Mouse (Mus musculus): ENCODE measurements around the gene Gm815. TPM values are rescaled to one million over a fixed set of nuclear protein-coding genes. Genes with fewer than 3 reads are reported as not detected.
A peak's percentile ranks its signal among the peaks of the same experiment; 100 is the strongest.

Gene Gm815
- polyA plus RNA-seq, 1 experiment from 2014 or later: not detected

GRCm38 (mm10) chr19:26872886-26873285 lies 12.8 kb upstream of the Gm815 start:
- no peak overlapping the region for H3K9ac ChIP-seq (replicated peaks; ENCODE audit: low read length)
- no peak overlapping the region for H3K27ac ChIP-seq (ENCODE audit: low read length)
- H3K4me2 ChIP-seq (replicated peaks; ENCODE audit: low read depth, low read length): no peak overlapping the region
- H3K27me3 ChIP-seq (ENCODE audit: insufficient read depth, low read length): no peaks in the 10 kb centered on the region
- ATAC-seq (ENCODE audit: low FRiP score, low TSS enrichment): no peak
- H3K9me3 ChIP-seq (ENCODE audit: low read length): no peaks in the 10 kb centered on the region
- H3K4me3 ChIP-seq (ENCODE audit: low read length): no peak overlapping the region
- H3K4me1 ChIP-seq (ENCODE audit: insufficient read depth, low read length): peaks cover 35% of the 10 kb centered on the region
- WGBS: 40% methylated on average over 6 of the region's 6 CpGs
- no peaks in the 10 kb centered on the region for H3K36me3 ChIP-seq (ENCODE audit: insufficient read depth, low read length)

DNA sequence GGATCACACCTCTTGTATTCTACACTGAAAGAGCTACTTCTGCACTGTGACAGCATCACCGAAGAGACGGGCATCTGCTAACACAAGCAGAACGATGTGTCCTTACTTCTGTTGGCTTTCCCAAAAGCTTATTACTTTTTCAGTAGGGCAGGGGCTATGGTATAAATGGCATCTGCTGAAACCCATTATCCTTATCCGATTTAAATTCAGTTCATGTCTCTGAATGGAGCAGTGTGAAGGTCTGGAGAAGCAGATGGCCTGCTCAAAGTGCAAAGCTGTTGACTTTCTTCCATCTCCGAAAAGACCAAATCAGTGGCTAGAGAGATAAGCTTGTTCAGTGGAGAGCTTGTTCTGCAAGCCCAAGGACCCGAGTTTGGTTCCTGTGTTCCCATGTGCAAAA lies 10.1 kb upstream of the Gm815 start:
- Histone ChIP-seq H3K9ac (replicated peaks; ENCODE audit: low read length) (no peak overlapping the region), H3K4me1 (ENCODE audit: insufficient read depth, low read length) (peaks cover 30% of the 10 kb centered on the region), H3K36me3 (ENCODE audit: insufficient read depth, low read length) (no peaks in the 10 kb centered on the region), H3K27me3 (ENCODE audit: insufficient read depth, low read length) (no peaks in the 10 kb centered on the region), H3K9me3 (ENCODE audit: low read length) (no peaks in the 10 kb centered on the region), H3K4me2 (replicated peaks; ENCODE audit: low read depth, low read length) (no peak overlapping the region), H3K27ac (ENCODE audit: low read length) (no peak overlapping the region), H3K4me3 (ENCODE audit: low read length) (no peak overlapping the region)
- no peak for ATAC-seq (ENCODE audit: low FRiP score, low TSS enrichment)
- 94% methylated on average over 6 of the region's 6 CpGs for WGBS

GRCm38 (mm10) chr19:26877180-26877775 lies 8.4 kb upstream of the Gm815 start:
- Histone ChIP-seq H3K36me3 (ENCODE audit: insufficient read depth, low read length) (no peaks in the 10 kb centered on the region), H3K27ac (ENCODE audit: low read length) (peak overlapping the region; percentile 23; the same call in 1 of the 2 replicates), H3K9ac (replicated peaks; ENCODE audit: low read length) (no peak overlapping the region), H3K4me2 (replicated peaks; ENCODE audit: low read depth, low read length) (0 out of 2 replicates have a peak overlapping the region, but pooled peaks have one; percentile 4), H3K4me1 (ENCODE audit: insufficient read depth, low read length) (peaks cover 29% of the 10 kb centered on the region), H3K9me3 (ENCODE audit: low read length) (no peaks in the 10 kb centered on the region), H3K4me3 (ENCODE audit: low read length) (no peak overlapping the region), H3K27me3 (ENCODE audit: insufficient read depth, low read length) (no peaks in the 10 kb centered on the region)
- 14% methylated on average over 10 of the region's 10 CpGs for WGBS
- ATAC-seq (ENCODE audit: low FRiP score, low TSS enrichment): no peak

GRCm38 (mm10) chr19:26879856-26880255 lies 5.8 kb upstream of the Gm815 start:
- no peak overlapping the region for H3K4me2 ChIP-seq (replicated peaks; ENCODE audit: low read depth, low read length)
- no peaks in the 10 kb centered on the region for H3K27me3 ChIP-seq (ENCODE audit: insufficient read depth, low read length)
- H3K4me3 ChIP-seq (ENCODE audit: low read length): no peak overlapping the region
- H3K4me1 ChIP-seq (ENCODE audit: insufficient read depth, low read length): peaks cover 29% of the 10 kb centered on the region
- H3K27ac ChIP-seq (ENCODE audit: low read length): peak overlapping the region; percentile 43; the same call in 1 of the 2 replicates
- no peak overlapping the region for H3K9ac ChIP-seq (replicated peaks; ENCODE audit: low read length)
- WGBS: 52% methylated on average over 4 of the region's 4 CpGs
- H3K36me3 ChIP-seq (ENCODE audit: insufficient read depth, low read length): no peaks in the 10 kb centered on the region
- 0 out of 2 replicates have a peak, but pooled peaks have one; percentile 54 for ATAC-seq (ENCODE audit: low FRiP score, low TSS enrichment)
- no peaks in the 10 kb centered on the region for H3K9me3 ChIP-seq (ENCODE audit: low read length)

DNA sequence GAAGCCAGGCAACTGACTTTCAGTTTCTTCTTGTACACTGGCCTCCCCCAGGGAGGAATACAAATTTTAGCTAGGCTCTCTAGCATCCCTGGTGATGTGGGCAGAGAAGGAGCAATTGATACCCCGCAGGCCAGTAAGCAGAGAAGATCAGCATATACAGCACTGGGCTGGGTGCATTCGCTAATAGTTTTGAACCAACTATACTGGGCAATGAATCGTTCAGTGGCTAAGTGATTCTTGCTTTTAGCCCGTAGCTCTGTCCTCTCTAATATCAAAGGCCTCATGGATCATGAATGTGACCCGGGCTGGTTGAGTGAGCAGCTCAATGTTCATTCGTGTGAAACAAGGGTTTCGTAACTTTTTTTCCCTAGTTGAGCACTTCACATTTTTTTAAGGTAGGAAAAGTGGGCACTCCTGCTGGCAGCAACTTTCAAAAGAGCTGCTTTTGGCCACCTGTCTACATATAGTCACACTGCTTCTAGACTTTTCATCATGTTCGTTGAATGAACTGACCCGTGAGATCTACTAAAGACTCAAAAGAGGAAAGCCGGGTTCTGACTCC lies 3.7 kb upstream of the Gm815 start:
- Histone ChIP-seq H3K9me3 (ENCODE audit: low read length) (no peaks in the 10 kb centered on the region), H3K4me1 (ENCODE audit: insufficient read depth, low read length) (peaks cover 21% of the 10 kb centered on the region), H3K4me2 (replicated peaks; ENCODE audit: low read depth, low read length) (no peak overlapping the region), H3K27me3 (ENCODE audit: insufficient read depth, low read length) (no peaks in the 10 kb centered on the region), H3K9ac (replicated peaks; ENCODE audit: low read length) (no peak overlapping the region), H3K4me3 (ENCODE audit: low read length) (no peak overlapping the region), H3K36me3 (ENCODE audit: insufficient read depth, low read length) (no peaks in the 10 kb centered on the region), H3K27ac (ENCODE audit: low read length) (no peak overlapping the region)
- ATAC-seq (ENCODE audit: low FRiP score, low TSS enrichment): peak; percentile 59; the same call in 1 of the 2 replicates
- WGBS: 48% methylated on average over 10 of the region's 10 CpGs

DNA sequence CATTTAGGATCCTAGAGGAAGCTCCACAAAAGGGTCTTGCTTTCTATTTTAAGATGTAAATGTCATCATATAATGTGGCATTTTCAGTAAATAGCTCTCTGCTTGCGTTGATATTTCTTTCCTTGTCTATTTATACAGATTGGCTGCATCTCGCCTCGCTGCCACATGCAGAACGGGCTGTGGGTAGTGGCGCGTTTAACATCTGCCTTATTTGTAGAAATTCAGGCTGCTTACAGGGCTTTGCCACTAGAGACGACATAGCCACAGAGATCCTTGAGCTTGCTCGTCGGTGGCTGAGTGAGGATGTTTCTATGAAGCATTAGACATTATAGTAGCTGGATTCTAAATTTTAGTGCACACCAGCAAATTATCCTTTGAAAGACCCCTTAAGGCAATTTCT lies 2.5 kb downstream of the Gm815 start:
- no peaks in the 10 kb centered on the region for H3K36me3 ChIP-seq (ENCODE audit: insufficient read depth, low read length)
- no peak overlapping the region for H3K4me2 ChIP-seq (replicated peaks; ENCODE audit: low read depth, low read length)
- no peak for ATAC-seq (ENCODE audit: low FRiP score, low TSS enrichment)
- peaks cover 3% of the 10 kb centered on the region; the same call in 1 of the 2 replicates for H3K4me1 ChIP-seq (ENCODE audit: insufficient read depth, low read length)
- H3K4me3 ChIP-seq (ENCODE audit: low read length): no peak overlapping the region
- H3K27ac ChIP-seq (ENCODE audit: low read length): no peak overlapping the region
- WGBS: 83% methylated on average over 9 of the region's 9 CpGs
- H3K9ac ChIP-seq (replicated peaks; ENCODE audit: low read length): no peak overlapping the region
- H3K27me3 ChIP-seq (ENCODE audit: insufficient read depth, low read length): no peaks in the 10 kb centered on the region
- no peaks in the 10 kb centered on the region for H3K9me3 ChIP-seq (ENCODE audit: low read length)

GRCm38 (mm10) chr19:26891306-26891964 lies 5.8 kb downstream of the Gm815 start:
- H3K27ac ChIP-seq (ENCODE audit: low read length): peak overlapping the region; percentile 64
- no peaks in the 10 kb centered on the region for H3K9me3 ChIP-seq (ENCODE audit: low read length)
- no peaks in the 10 kb centered on the region for H3K36me3 ChIP-seq (ENCODE audit: insufficient read depth, low read length)
- WGBS: 54% methylated on average over 9 of the region's 9 CpGs
- H3K27me3 ChIP-seq (ENCODE audit: insufficient read depth, low read length): no peaks in the 10 kb centered on the region
- no peak for ATAC-seq (ENCODE audit: low FRiP score, low TSS enrichment)
- H3K4me3 ChIP-seq (ENCODE audit: low read length): no peak overlapping the region
- no peak overlapping the region for H3K9ac ChIP-seq (replicated peaks; ENCODE audit: low read length)
- no peak overlapping the region for H3K4me2 ChIP-seq (replicated peaks; ENCODE audit: low read depth, low read length)
- peaks cover 3% of the 10 kb centered on the region; the same call in 1 of the 2 replicates for H3K4me1 ChIP-seq (ENCODE audit: insufficient read depth, low read length)

DNA sequence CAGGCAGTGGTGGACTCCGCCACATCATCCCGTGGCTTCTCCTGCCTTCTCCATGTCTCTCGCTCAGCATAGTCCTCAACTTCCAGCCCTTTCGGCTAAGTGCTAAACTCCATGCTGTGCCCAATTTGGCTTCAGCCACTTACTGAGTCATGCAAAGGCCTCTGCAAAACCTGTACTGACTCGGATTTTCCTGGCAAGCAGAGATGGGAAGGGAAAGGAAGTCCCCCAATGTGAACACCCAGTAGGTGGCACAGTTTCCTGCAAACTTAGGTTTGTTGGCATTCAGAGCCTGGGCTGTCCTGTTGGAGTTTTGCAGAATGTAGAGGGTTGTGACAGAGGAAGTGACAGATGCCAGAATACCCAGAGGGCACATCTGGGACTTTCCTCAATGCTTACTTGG lies 7.2 kb downstream of the Gm815 start:
- Histone ChIP-seq H3K9ac (replicated peaks; ENCODE audit: low read length) (no peak overlapping the region), H3K27ac (ENCODE audit: low read length) (no peak overlapping the region), H3K4me1 (ENCODE audit: insufficient read depth, low read length) (peaks cover 3% of the 10 kb centered on the region; the same call in 1 of the 2 replicates), H3K36me3 (ENCODE audit: insufficient read depth, low read length) (no peaks in the 10 kb centered on the region), H3K4me3 (ENCODE audit: low read length) (no peak overlapping the region), H3K27me3 (ENCODE audit: insufficient read depth, low read length) (no peaks in the 10 kb centered on the region), H3K4me2 (replicated peaks; ENCODE audit: low read depth, low read length) (no peak overlapping the region), H3K9me3 (ENCODE audit: low read length) (no peaks in the 10 kb centered on the region)
- no peak for ATAC-seq (ENCODE audit: low FRiP score, low TSS enrichment)
- 72% methylated on average over 5 of the region's 5 CpGs for WGBS

GRCm38 (mm10) chr19:26902162-26902561 lies 16.5 kb downstream of the Gm815 start:
- Histone ChIP-seq H3K4me1 (ENCODE audit: insufficient read depth, low read length) (0 out of 2 replicates have a peak, but pooled peaks cover 3% of the 10 kb centered on the region), H3K27ac (ENCODE audit: low read length) (no peak overlapping the region), H3K9ac (replicated peaks; ENCODE audit: low read length) (no peak overlapping the region), H3K4me2 (replicated peaks; ENCODE audit: low read depth, low read length) (no peak overlapping the region), H3K27me3 (ENCODE audit: insufficient read depth, low read length) (no peaks in the 10 kb centered on the region), H3K9me3 (ENCODE audit: low read length) (no peaks in the 10 kb centered on the region), H3K36me3 (ENCODE audit: insufficient read depth, low read length) (no peaks in the 10 kb centered on the region), H3K4me3 (ENCODE audit: low read length) (no peak overlapping the region)
- peak; percentile 59; the same call in 1 of the 2 replicates for ATAC-seq (ENCODE audit: low FRiP score, low TSS enrichment)
- WGBS: 32% methylated on average over 4 of the region's 4 CpGs

DNA sequence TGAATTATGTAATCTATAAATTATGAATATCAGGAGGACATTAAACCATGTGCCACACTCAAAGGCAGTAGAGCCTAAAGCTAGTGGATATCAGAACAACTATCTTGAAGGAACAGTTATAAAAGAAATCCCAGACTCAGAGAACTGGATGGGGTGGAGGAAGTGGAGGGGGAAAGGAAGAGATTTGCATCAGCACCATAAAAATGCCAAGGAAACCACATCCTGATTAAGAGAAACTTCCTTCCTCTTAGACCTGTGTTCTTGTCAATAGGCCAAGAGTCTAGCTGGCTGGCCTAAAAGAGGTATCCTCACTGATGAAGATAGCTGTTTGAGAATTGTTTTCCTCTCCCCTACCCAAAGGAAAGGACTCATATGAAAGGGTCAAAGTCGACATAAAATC lies 28.6 kb downstream of the Gm815 start:
- Histone ChIP-seq H3K27me3 (ENCODE audit: insufficient read depth, low read length) (no peaks in the 10 kb centered on the region), H3K4me3 (ENCODE audit: low read length) (no peak overlapping the region), H3K36me3 (ENCODE audit: insufficient read depth, low read length) (no peaks in the 10 kb centered on the region), H3K9me3 (ENCODE audit: low read length) (no peaks in the 10 kb centered on the region), H3K9ac (replicated peaks; ENCODE audit: low read length) (no peak overlapping the region), H3K4me1 (ENCODE audit: insufficient read depth, low read length) (0 out of 2 replicates have a peak, but pooled peaks cover 5% of the 10 kb centered on the region), H3K27ac (ENCODE audit: low read length) (no peak overlapping the region), H3K4me2 (replicated peaks; ENCODE audit: low read depth, low read length) (no peak overlapping the region)
- no peak for ATAC-seq (ENCODE audit: low FRiP score, low TSS enrichment)
- whole genome bisulfite sequencing: 60% methylated on average over 1 of the region's 1 CpGs

All from kidney, embryonic 16.5 days (tissue).